Mouse (Mus musculus): Measurements from ENCODE around the gene Rft1. TPM values are rescaled to one million over a fixed set of nuclear protein-coding genes. Genes with fewer than 3 reads are reported as not detected.

Gene Rft1
- polyA plus RNA-seq, 1 experiment from 2014 or later: 4.1 TPM

DNA sequence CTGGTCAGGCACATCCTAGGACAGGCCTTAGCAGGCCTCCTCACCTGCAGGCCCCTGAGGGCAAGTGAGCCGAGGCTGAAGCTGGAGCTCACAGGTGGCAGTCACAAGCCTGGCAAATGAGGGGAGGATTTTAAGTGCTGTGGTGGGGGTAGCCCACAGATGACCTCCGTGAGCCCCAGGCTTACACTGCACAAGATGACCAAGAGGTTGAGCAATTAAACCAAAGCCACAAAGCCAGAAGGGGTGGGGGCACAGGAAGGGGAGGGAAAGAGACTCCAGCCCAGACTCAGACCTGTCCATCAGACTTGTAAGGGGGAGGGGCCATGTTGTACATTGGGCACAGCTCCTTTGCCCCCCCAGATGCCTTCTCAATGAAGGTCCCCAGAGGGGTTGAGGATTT lies 37.4 kb upstream of the Rft1 start:
- H3K9me3 ChIP-seq (replicated peaks; ENCODE audit: control insufficient read depth, low read length): no peaks in the 10 kb centered on the region
- no peaks in the 10 kb centered on the region for H3K27me3 ChIP-seq (ENCODE audit: control insufficient read depth, insufficient read depth, low read depth, low read length)
- WGBS (ENCODE audit: insufficient replicate concordance): 43% methylated on average over 2 of the region's 2 CpGs
- H3K27ac ChIP-seq (ENCODE audit: low read length): no peak overlapping the region
- no peak overlapping the region for H3K4me2 ChIP-seq (ENCODE audit: low read depth, low read length)
- peaks cover 19% of the 10 kb centered on the region for H3K4me1 ChIP-seq (ENCODE audit: control insufficient read depth, low read depth, low read length)
- no peak for ATAC-seq (ENCODE audit: low read depth)
- H3K36me3 ChIP-seq (ENCODE audit: control insufficient read depth, insufficient read depth): no peaks in the 10 kb centered on the region
- H3K9ac ChIP-seq (ENCODE audit: low read depth, low read length): no peak overlapping the region
- H3K4me3 ChIP-seq (ENCODE audit: low read depth, low read length): no peak overlapping the region

DNA sequence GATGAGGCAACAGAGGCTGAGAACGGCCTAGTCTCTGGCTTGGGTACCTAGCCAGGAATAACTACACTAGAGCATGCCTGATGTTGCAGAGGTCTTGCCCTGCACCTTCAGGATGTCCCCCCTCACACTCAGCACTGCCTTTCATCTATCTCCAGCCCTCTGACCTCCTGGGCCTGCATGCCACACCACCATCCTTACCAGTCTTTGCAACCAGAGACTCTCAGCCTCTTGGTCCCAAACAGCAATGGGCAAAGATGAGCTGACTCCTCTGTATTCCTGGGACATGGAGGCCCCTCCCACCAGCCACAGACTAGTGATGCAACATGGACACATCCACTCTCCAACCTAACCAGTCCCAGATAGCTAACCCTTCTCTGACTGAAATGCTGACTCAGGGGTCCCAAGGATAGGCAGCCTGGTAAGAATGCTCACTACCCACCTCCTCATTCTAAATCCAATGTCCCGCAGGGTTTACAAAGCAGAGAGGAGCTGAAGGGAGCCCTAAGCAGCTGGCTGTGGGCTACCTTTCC lies 35.3 kb upstream of the Rft1 start:
- Histone ChIP-seq H3K27me3 (ENCODE audit: control insufficient read depth, insufficient read depth, low read depth, low read length) (no peaks in the 10 kb centered on the region), H3K4me3 (ENCODE audit: low read depth, low read length) (no peak overlapping the region), H3K4me2 (ENCODE audit: low read depth, low read length) (no peak overlapping the region), H3K9me3 (replicated peaks; ENCODE audit: control insufficient read depth, low read length) (no peaks in the 10 kb centered on the region), H3K9ac (ENCODE audit: low read depth, low read length) (no peak overlapping the region), H3K27ac (ENCODE audit: low read length) (no peak overlapping the region), H3K4me1 (ENCODE audit: control insufficient read depth, low read depth, low read length) (peaks cover 21% of the 10 kb centered on the region), H3K36me3 (ENCODE audit: control insufficient read depth, insufficient read depth) (no peaks in the 10 kb centered on the region)
- 0 out of 2 replicates have a peak, but pooled peaks have one; percentile 22 for ATAC-seq (ENCODE audit: low read depth)
- 64% methylated on average over 2 of the region's 2 CpGs for WGBS (ENCODE audit: insufficient replicate concordance)

DNA sequence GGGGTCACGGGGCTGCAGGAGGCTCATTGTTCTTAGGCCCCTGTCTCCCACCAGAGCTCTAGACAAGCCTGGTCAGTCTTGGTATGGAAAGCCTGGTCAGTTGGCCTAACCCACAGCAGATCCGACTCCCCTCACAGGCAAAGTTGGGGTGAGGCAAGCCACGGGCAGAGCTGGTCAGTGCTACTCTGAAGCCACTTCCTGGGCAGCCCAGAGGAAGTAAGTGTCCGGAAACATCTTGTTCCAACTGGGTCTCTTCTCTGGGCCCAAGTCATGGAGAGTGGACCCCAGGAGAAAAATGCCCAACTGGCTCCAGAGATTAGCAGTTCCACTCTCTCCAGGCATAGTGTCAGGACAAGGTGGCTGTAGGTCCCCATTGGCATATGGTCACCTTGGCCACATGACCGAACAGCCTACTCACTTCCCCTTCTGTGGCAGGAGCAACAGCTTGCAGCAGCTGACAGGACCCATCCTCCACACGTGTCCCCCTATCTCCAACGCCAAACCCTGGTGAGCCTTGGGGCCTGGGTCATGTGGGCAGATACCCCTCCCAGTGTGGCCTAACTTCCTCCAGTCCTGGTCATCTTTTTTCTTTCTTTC lies 34.1 kb upstream of the Rft1 start:
- peaks cover 33% of the 10 kb centered on the region for H3K4me1 ChIP-seq (ENCODE audit: control insufficient read depth, low read depth, low read length)
- H3K27ac ChIP-seq (ENCODE audit: low read length): peak overlapping the region; percentile 59
- H3K9me3 ChIP-seq (replicated peaks; ENCODE audit: control insufficient read depth, low read length): no peaks in the 10 kb centered on the region
- no peak for ATAC-seq (ENCODE audit: low read depth)
- 37% methylated on average over 7 of the region's 7 CpGs for WGBS (ENCODE audit: insufficient replicate concordance)
- no peaks in the 10 kb centered on the region for H3K36me3 ChIP-seq (ENCODE audit: control insufficient read depth, insufficient read depth)
- H3K27me3 ChIP-seq (ENCODE audit: control insufficient read depth, insufficient read depth, low read depth, low read length): no peaks in the 10 kb centered on the region
- H3K4me2 ChIP-seq (ENCODE audit: low read depth, low read length): no peak overlapping the region
- no peak overlapping the region for H3K9ac ChIP-seq (ENCODE audit: low read depth, low read length)
- H3K4me3 ChIP-seq (ENCODE audit: low read depth, low read length): no peak overlapping the region

DNA sequence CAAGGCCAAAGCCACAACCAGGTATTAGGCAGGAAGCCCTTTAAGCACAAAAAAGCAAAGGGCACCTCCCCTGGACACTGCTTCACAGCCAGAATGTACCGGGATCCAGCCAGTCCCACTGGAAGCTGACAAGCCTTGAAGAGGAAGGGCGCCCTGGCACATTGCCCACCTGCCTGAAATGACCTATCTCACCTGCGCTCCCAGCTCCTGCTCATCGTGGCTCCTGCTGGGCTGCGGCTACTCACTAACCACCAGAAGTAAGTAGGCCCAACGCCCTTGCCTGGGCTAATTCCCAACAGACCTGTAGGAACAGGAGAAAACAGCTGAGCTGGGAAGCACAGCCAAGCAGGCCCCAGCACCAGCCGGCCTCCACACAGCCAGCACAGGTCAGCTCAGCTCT lies 32.0 kb upstream of the Rft1 start:
- Histone ChIP-seq H3K4me2 (ENCODE audit: low read depth, low read length) (no peak overlapping the region), H3K4me1 (ENCODE audit: control insufficient read depth, low read depth, low read length) (peaks cover 44% of the 10 kb centered on the region), H3K9ac (ENCODE audit: low read depth, low read length) (no peak overlapping the region), H3K4me3 (ENCODE audit: low read depth, low read length) (no peak overlapping the region), H3K36me3 (ENCODE audit: control insufficient read depth, insufficient read depth) (no peaks in the 10 kb centered on the region), H3K9me3 (replicated peaks; ENCODE audit: control insufficient read depth, low read length) (no peaks in the 10 kb centered on the region), H3K27me3 (ENCODE audit: control insufficient read depth, insufficient read depth, low read depth, low read length) (no peaks in the 10 kb centered on the region), H3K27ac (ENCODE audit: low read length) (no peak overlapping the region)
- ATAC-seq (ENCODE audit: low read depth): no peak
- WGBS (ENCODE audit: insufficient replicate concordance): 65% methylated on average over 7 of the region's 7 CpGs

DNA sequence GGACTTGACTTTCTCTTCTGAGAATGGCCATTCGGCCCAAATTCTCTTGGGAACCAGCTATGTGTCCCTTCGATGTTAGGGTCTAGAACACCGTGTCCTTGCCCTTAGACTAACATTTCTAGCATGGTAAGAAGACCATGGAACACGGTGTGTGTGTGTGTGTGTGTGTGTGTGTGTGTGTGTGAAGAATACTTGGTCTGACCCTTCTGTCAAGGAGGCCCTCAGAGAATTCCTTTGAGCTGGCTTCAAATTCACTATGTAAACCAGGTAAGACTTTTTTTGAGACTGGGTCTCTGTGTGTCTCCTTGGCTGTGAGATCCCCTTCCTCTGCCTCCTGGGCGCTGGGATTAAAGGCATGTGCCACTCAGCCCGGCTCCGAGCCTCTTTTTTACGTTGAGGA lies 31.6 kb upstream of the Rft1 start:
- Histone ChIP-seq H3K27ac (ENCODE audit: low read length) (no peak overlapping the region), H3K4me2 (ENCODE audit: low read depth, low read length) (no peak overlapping the region), H3K36me3 (ENCODE audit: control insufficient read depth, insufficient read depth) (no peaks in the 10 kb centered on the region), H3K4me3 (ENCODE audit: low read depth, low read length) (no peak overlapping the region), H3K27me3 (ENCODE audit: control insufficient read depth, insufficient read depth, low read depth, low read length) (no peaks in the 10 kb centered on the region), H3K4me1 (ENCODE audit: control insufficient read depth, low read depth, low read length) (peaks cover 43% of the 10 kb centered on the region), H3K9ac (ENCODE audit: low read depth, low read length) (no peak overlapping the region), H3K9me3 (replicated peaks; ENCODE audit: control insufficient read depth, low read length) (no peaks in the 10 kb centered on the region)
- no peak for ATAC-seq (ENCODE audit: low read depth)
- WGBS (ENCODE audit: insufficient replicate concordance): 76% methylated on average over 8 of the region's 8 CpGs

DNA sequence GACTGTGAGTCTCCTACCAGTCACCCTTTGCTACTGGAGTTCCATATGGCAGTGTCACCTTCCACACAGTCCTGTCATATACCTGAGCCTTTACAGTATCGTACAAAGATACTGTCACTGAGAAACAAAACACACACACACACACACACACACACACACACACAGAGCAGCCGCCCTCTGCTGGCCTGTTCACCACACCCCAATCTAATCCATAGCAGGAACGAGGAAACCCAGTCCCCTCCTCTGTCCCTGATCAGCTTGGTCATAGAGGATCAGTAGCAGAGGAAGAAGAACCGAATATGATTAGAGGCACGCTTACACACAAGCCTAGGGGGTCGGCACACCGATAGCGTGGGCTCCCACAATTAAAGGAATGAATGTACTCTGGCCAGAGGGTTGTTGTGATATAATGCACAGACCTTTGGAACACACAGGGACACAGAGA lies 29.9 kb upstream of the Rft1 start:
- no peak overlapping the region for H3K9ac ChIP-seq (ENCODE audit: low read depth, low read length)
- peaks cover 31% of the 10 kb centered on the region for H3K4me1 ChIP-seq (ENCODE audit: control insufficient read depth, low read depth, low read length)
- H3K9me3 ChIP-seq (replicated peaks; ENCODE audit: control insufficient read depth, low read length): no peaks in the 10 kb centered on the region
- no peaks in the 10 kb centered on the region for H3K27me3 ChIP-seq (ENCODE audit: control insufficient read depth, insufficient read depth, low read depth, low read length)
- WGBS (ENCODE audit: insufficient replicate concordance): 27% methylated on average over 8 of the region's 8 CpGs
- H3K27ac ChIP-seq (ENCODE audit: low read length): peak overlapping the region; percentile 15; the same call in 1 of the 2 replicates
- no peak for ATAC-seq (ENCODE audit: low read depth)
- no peaks in the 10 kb centered on the region for H3K36me3 ChIP-seq (ENCODE audit: control insufficient read depth, insufficient read depth)
- peak overlapping the region; percentile 79 for H3K4me3 ChIP-seq (ENCODE audit: low read depth, low read length)
- peak overlapping the region; percentile 96 for H3K4me2 ChIP-seq (ENCODE audit: low read depth, low read length)

DNA sequence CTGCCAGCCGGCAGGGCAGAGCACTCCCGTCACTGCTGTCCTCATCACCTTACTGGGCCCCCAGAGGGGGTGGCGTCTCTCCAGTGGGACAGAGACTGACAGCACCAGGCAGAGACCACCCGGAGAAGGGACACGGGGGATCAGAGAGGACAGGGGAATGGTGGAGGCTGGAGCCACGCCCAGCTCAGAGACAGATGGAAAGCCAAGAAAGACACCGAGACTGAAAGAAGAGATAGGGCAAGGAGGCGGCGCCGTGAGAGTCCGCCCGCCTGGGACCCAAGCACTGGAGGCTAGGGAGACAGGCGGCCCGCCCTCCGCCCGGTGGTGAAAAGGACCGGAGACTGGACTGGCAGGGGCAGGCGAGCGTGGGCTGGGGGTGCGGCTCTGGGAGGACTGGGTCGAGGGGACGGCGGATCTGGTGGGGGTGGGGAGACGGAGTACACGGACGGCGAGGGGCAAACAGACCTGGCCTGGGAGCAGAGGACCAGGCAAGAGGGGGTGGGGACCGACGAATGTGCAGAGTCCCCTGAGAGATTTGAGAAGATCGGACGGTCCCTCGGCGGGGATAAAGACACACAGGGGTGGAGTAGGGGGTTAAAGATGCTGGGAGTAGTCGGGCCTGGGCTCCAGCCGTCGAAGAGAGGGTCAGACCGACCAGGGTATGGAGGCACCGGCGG lies 28.9 kb upstream of the Rft1 start:
- WGBS (ENCODE audit: insufficient replicate concordance): under 1% methylated on average over 39 of the region's 39 CpGs

DNA sequence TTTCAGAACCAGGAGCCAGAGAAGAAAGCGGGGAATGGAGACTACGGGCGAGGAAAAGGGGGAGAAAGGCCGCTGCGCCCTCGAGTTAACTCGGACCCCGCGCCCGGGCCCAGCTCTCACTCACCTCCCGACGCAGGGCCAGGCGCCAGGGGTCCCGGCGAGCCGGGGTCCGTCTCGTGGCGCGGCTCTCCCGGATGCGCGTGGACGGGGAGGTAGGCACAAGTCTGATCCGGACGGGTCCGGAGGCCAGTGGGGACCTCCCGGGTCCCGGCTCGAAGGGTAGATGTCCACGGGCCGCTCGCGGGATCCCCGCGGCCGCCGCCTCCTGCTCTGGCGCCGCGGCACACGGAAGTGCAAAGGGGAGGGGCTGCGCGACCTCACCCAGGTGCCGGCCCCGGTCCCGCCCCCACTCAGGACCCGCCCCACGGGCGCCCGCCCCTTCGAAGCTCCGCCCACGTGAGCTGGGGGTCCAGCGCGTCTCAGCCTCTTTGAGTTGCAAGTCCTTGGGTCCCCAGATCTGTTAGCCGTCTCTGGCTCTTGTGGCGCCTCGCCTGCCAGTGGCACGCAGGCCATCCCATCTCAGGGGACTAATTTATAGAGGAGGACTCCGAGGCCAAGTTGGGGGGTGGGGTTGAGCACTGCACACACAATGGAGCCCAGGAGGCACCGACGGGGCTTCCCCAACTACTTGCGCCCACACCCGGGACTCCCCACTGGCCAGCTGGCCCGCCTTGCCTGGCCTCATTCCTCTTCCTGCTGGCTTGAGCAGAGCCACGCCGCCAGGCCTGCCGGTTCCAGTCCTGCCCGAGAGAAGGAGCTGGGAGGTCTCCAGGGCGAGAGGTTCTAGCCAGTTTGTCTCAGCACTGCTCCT lies 28.1 kb upstream of the Rft1 start, which contains the start of gene Prkcd:
TSS of gene Prkcd (minus strand) at position 355 of the 871 bp plus-strand sequence.
- ATAC-seq (ENCODE audit: low read depth): peak; percentile 82
- no peaks in the 10 kb centered on the region for H3K36me3 ChIP-seq (ENCODE audit: control insufficient read depth, insufficient read depth)
- H3K4me2 ChIP-seq (ENCODE audit: low read depth, low read length): peak within 1 kb of the TSS; percentile 96
- peak within 1 kb of the TSS; percentile 72 for H3K27ac ChIP-seq (ENCODE audit: low read length)
- peak within 1 kb of the TSS; percentile 75 for H3K9ac ChIP-seq (ENCODE audit: low read depth, low read length)
- peaks cover 29% of the 10 kb centered on the region for H3K4me1 ChIP-seq (ENCODE audit: control insufficient read depth, low read depth, low read length)
- under 1% methylated on average over 71 of the region's 71 CpGs for WGBS (ENCODE audit: insufficient replicate concordance)
- peak within 1 kb of the TSS; percentile 79 for H3K4me3 ChIP-seq (ENCODE audit: low read depth, low read length)
- no peaks in the 10 kb centered on the region for H3K27me3 ChIP-seq (ENCODE audit: control insufficient read depth, insufficient read depth, low read depth, low read length)
- no peaks in the 10 kb centered on the region for H3K9me3 ChIP-seq (replicated peaks; ENCODE audit: control insufficient read depth, low read length)

More for the DNA sequence above, 28.9 kb upstream of the Rft1 start:
- Histone ChIP-seq H3K4me1 (ENCODE audit: control insufficient read depth, low read depth, low read length) (peaks cover 29% of the 10 kb centered on the region), H3K4me3 (ENCODE audit: low read depth, low read length) (peak overlapping the region; percentile 79), H3K9me3 (replicated peaks; ENCODE audit: control insufficient read depth, low read length) (no peaks in the 10 kb centered on the region), H3K4me2 (ENCODE audit: low read depth, low read length) (peak overlapping the region; percentile 96), H3K27ac (ENCODE audit: low read length) (peak overlapping the region; percentile 15), H3K9ac (ENCODE audit: low read depth, low read length) (peak overlapping the region; percentile 75), H3K27me3 (ENCODE audit: control insufficient read depth, insufficient read depth, low read depth, low read length) (no peaks in the 10 kb centered on the region), H3K36me3 (ENCODE audit: control insufficient read depth, insufficient read depth) (no peaks in the 10 kb centered on the region)
- peak; percentile 56 for ATAC-seq (ENCODE audit: low read depth)
